Mouse (Mus musculus): ENCODE measurements around the gene Lifr.

DNA sequence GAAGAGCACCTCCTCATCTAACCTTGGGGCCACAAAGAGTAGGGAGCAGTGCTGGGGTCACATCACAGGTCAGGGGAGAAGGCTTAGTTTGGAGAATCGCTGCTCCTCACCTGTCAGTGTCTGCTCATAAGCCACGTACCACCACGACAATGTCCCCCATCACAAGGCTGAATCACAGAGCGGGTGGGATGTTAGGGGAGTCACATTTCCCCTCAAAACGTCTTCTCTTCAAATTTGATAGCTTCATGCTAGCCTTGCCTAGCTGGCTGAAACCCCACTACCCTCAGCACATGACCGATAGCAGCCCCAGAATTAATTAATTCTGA is 126.8 kb downstream of the Lifr start:
- TF ChIP-seq CTCF (IDR thresholded peaks at IDR 0.05; ENCODE audit: extremely low read depth, insufficient read depth, insufficient read length, insufficient replicate concordance) (no peak), POLR2A (IDR thresholded peaks at IDR 0.05; ENCODE audit: low read depth, low read length) (no peak)

All from spleen, adult 2 months (tissue).